23 mouse cellular contexts compared by ENCODE assay signal in genomic region chr10:28391168-28391567, GRCm38 (mm10).
DNase-seq lines count a peak whose midpoint lies in the region; ATAC-seq and TF ChIP-seq lines count a peak whose summit lies in the region.
"Had no signal": no experiment of that assay in that cellular context is flagged by ENCODE, and none has a peak within 500 bp of the region (broad histone marks: within the 10 kb centered on the region; RNA-seq: fewer than 3 reads in every experiment).

No protein-coding gene starts in this region.

- no peak for TF ChIP-seq CTCF in forebrain, postnatal 0 days (IDR thresholded peaks at IDR 0.05; ENCODE audit: low read depth)

- H3K4me1 ChIP-seq in forebrain, embryonic 15.5 days = peaks cover 3% of the 10 kb centered on the region; the same call in 1 of the 2 replicates
- no peaks in the 10 kb centered on the region for H3K4me1 ChIP-seq in forebrain, embryonic 12.5 days
- H3K4me1 ChIP-seq in forebrain, postnatal 0 days (ENCODE audit: insufficient read depth) = no peaks in the 10 kb centered on the region
- H3K4me1 ChIP-seq in forebrain, embryonic 11.5 days (replicated peaks; ENCODE audit: control insufficient read depth, insufficient read depth, low read length) = no peaks in the 10 kb centered on the region
- H3K4me1 ChIP-seq: embryonic facial prominence, embryonic 10.5 days had no signal

- no peak overlapping the region for H3K9ac ChIP-seq in forebrain, embryonic 15.5 days (replicated peaks)
- H3K9ac ChIP-seq in forebrain, embryonic 12.5 days = no peak overlapping the region
- no peak overlapping the region for H3K9ac ChIP-seq in forebrain, postnatal 0 days
- H3K9ac ChIP-seq in forebrain, embryonic 11.5 days (ENCODE audit: low read length) = no peak overlapping the region
- H3K9ac ChIP-seq: embryonic facial prominence, embryonic 12.5 days had no signal

- no peaks in the 10 kb centered on the region for H3K36me3 ChIP-seq in forebrain, embryonic 15.5 days
- H3K36me3 ChIP-seq in forebrain, embryonic 12.5 days (replicated peaks) = no peaks in the 10 kb centered on the region
- H3K36me3 ChIP-seq in forebrain, postnatal 0 days (ENCODE audit: insufficient read depth) = no peaks in the 10 kb centered on the region
- H3K36me3 ChIP-seq in forebrain, embryonic 11.5 days (ENCODE audit: control insufficient read depth, insufficient read depth, low read length) = no peaks in the 10 kb centered on the region
- H3K36me3 ChIP-seq: embryonic facial prominence, embryonic 10.5 days; embryonic facial prominence, embryonic 12.5 days; G1E had no signal

- peak; percentile 21 to 26 for DNase-seq in cerebellum, postnatal 10 days
- DNase-seq in cerebellum, postnatal 4 days (ENCODE audit: low spot score in 2 of 2) = no peak
- no peak for DNase-seq in forebrain, postnatal 0 days
- no peak for DNase-seq in forebrain, embryonic 11.5 days (ENCODE audit: low spot score)
- DNase-seq in fat pad, adult 2 months (ENCODE audit: extremely low read depth, low read depth, low spot score) = peak; percentile 47
- DNase-seq: adrenal gland, adult 8-10 months; adrenal gland, postnatal 14 days; adrenal gland, postnatal 36 days; B cell, adult 2 months; cerebellum, adult 11-12 months; cerebellum, adult 2 months; cerebellum, adult 9-10 months; cerebellum, postnatal 36 days; gastrocnemius, adult 2 months had no signal

- H3K4me2 ChIP-seq in forebrain, embryonic 15.5 days (replicated peaks) = no peak overlapping the region
- no peak overlapping the region for H3K4me2 ChIP-seq in forebrain, embryonic 12.5 days
- H3K4me2 ChIP-seq in forebrain, postnatal 0 days (ENCODE audit: low read depth) = no peak overlapping the region
- H3K4me2 ChIP-seq in forebrain, embryonic 11.5 days (ENCODE audit: low read depth, low read length, severe bottlenecking) = no peak overlapping the region
- H3K4me2 ChIP-seq: embryonic facial prominence, embryonic 12.5 days had no signal

- no peaks in the 10 kb centered on the region for H3K27me3 ChIP-seq in forebrain, embryonic 15.5 days
- H3K27me3 ChIP-seq in forebrain, embryonic 12.5 days = no peaks in the 10 kb centered on the region
- no peaks in the 10 kb centered on the region for H3K27me3 ChIP-seq in forebrain, postnatal 0 days (ENCODE audit: insufficient read depth, low read length)
- H3K27me3 ChIP-seq in forebrain, embryonic 11.5 days (ENCODE audit: control insufficient read depth, insufficient read depth, low read length) = no peaks in the 10 kb centered on the region
- H3K27me3 ChIP-seq: CH12.LX; embryonic facial prominence, embryonic 12.5 days; Patski had no signal

- H3K27ac ChIP-seq in forebrain, embryonic 15.5 days (replicated peaks) = peak overlapping the region; percentile 36; the same call in 1 of the 2 replicates
- no peak overlapping the region for H3K27ac ChIP-seq in forebrain, embryonic 12.5 days
- H3K27ac ChIP-seq in forebrain, postnatal 0 days (ENCODE audit: low read depth, low read length) = no peak overlapping the region
- H3K27ac ChIP-seq in forebrain, embryonic 11.5 days (ENCODE audit: low read depth, low read length) = no peak overlapping the region
- H3K27ac ChIP-seq: embryonic facial prominence, embryonic 10.5 days; embryonic facial prominence, embryonic 12.5 days; gastrocnemius, adult 2 months had no signal

- ATAC-seq in forebrain, embryonic 15.5 days (replicated peaks) = no peak; the same call in 1 of the 2 replicates
- no peak for ATAC-seq in forebrain, embryonic 12.5 days (ENCODE audit: low FRiP score)
- ATAC-seq in forebrain, postnatal 0 days = peak; percentile 36; the same call in 1 of the 2 replicates
- ATAC-seq in forebrain, embryonic 11.5 days (replicated peaks; ENCODE audit: low FRiP score) = no peak
- ATAC-seq: activated CD4-positive, CD25-positive, alpha-beta regulatory T cell, adult 4 months; CD4-positive, CD25-positive, alpha-beta regulatory T cell, adult 4 months; Patski had no signal

- H3K9me3 ChIP-seq in forebrain, embryonic 15.5 days = no peaks in the 10 kb centered on the region
- H3K9me3 ChIP-seq in forebrain, embryonic 12.5 days = no peaks in the 10 kb centered on the region
- H3K9me3 ChIP-seq in forebrain, postnatal 0 days (ENCODE audit: low read length) = no peaks in the 10 kb centered on the region
- no peaks in the 10 kb centered on the region for H3K9me3 ChIP-seq in forebrain, embryonic 11.5 days (ENCODE audit: control insufficient read depth, low read length)
- H3K9me3 ChIP-seq: embryonic facial prominence, embryonic 10.5 days; embryonic facial prominence, embryonic 12.5 days; G1E had no signal

- 75% methylated on average over 5 of the region's 5 CpGs for WGBS in forebrain, embryonic 15.5 days
- 89% methylated on average over 5 of the region's 5 CpGs for WGBS in forebrain, embryonic 12.5 days
- WGBS in forebrain, postnatal 0 days = 64% methylated on average over 5 of the region's 5 CpGs
- 92% methylated on average over 5 of the region's 5 CpGs for WGBS in forebrain, embryonic 11.5 days

- H3K4me3 ChIP-seq in forebrain, embryonic 15.5 days = no peak overlapping the region
- H3K4me3 ChIP-seq in forebrain, embryonic 12.5 days (replicated peaks) = no peak overlapping the region
- H3K4me3 ChIP-seq in forebrain, postnatal 0 days (ENCODE audit: low read depth, low read length) = no peak overlapping the region
- no peak overlapping the region for H3K4me3 ChIP-seq in forebrain, embryonic 11.5 days (ENCODE audit: low read depth, low read length)
- H3K4me3 ChIP-seq: embryonic facial prominence, embryonic 10.5 days; embryonic facial prominence, embryonic 12.5 days; gastrocnemius, adult 2 months had no signal

Comparison
In these comparisons a context has a peak if more than half of its experiments do, and no peak if none do; other contexts are left out.
1. DNase-seq: peak in cerebellum, postnatal 10 days (2 of 2) and fat pad, adult 2 months (single experiment); none in cerebellum, postnatal 4 days (0 of 2), forebrain, postnatal 0 days (single experiment) and forebrain, embryonic 11.5 days (single experiment).